Comparison of ENCODE assay signal across 17 mouse cellular contexts in the genomic region with DNA sequence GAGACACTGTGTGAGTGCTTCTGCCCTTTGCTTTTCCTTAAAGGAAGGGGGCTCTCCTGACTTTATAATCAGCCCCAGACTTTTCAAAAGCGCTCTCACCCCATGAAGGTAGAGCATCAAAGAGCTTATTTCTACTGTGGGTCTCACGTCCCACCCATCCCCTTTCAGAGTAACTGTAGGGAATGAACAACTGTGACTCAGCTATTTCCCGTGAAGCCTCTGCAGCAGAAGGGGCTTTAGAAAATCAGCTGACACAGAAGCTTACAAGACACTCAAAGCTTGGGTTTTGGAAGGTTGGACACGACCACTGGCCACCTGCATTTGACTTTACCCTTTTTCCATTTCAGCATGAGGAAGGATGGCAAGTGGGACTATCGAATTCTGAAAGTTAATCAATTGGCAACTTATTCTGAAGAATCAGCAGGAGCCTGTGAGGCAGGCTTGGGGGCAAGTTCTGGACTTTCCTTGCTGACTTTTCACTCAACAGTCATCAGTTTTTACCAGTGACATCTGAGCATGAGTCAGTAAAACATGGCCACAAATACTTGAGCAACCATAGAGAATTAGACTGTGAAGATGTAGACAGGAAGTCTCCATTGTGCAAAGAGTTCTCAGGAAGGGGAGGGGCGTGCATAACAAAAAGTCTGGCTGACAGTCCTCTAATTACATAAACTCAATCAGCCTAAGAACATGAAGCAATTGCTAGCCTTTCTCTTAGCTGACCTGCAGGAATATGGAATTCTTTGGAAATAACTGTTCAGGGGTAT. TPM values are rescaled to one million over a fixed set of nuclear protein-coding genes. Genes with fewer than 3 reads are reported as not detected.
A peak's percentile ranks its signal among the peaks of the same experiment; 100 is the strongest.
DNase-seq lines count a peak whose midpoint lies in the region; ATAC-seq and TF ChIP-seq lines count a peak whose summit lies in the region.
"Had no signal": no experiment of that assay in that cellular context is flagged by ENCODE, and none has a peak within 500 bp of the region (broad histone marks: within the 10 kb centered on the region; RNA-seq: fewer than 3 reads in every experiment).

No protein-coding gene starts in this region.

- peak; percentile 27 for DNase-seq in 3134 (ENCODE audit: extremely low read depth, insufficient read length, low spot score)
- DNase-seq in 3T3-L1 (ENCODE audit: low read depth, low spot score): peak; percentile 60
- peak; percentile 70 for DNase-seq in Muller cell, postnatal 12 days (ENCODE audit: inconsistent ontology term)
- DNase-seq in hindbrain, postnatal 0 days (ENCODE audit: low spot score): no peak
- DNase-seq in right cerebral cortex, adult 2 months (ENCODE audit: low spot score in 2 of 2): no peak
- DNase-seq: cerebellum, adult 11 months; heart, adult 2 months; heart, postnatal 10 days; kidney, adult 18-20 months; liver, postnatal 0 days; thymus, postnatal 25 days had no signal

- H3K9ac ChIP-seq in kidney, embryonic 16.5 days (replicated peaks; ENCODE audit: low read length): no peak overlapping the region
- H3K9ac ChIP-seq in hindbrain, postnatal 0 days (replicated peaks; ENCODE audit: low read length): no peak overlapping the region
- H3K9ac ChIP-seq: embryonic facial prominence, embryonic 15.5 days; hindbrain, embryonic 15.5 days; liver, postnatal 0 days had no signal

- H3K27ac ChIP-seq in kidney, embryonic 16.5 days (ENCODE audit: low read length): no peak overlapping the region
- H3K27ac ChIP-seq in hindbrain, postnatal 0 days: no peak overlapping the region
- H3K27ac ChIP-seq: embryonic facial prominence, embryonic 15.5 days; heart, adult 2 months; hindbrain, embryonic 15.5 days; left cerebral cortex, adult 2 months had no signal

- no peak for TF ChIP-seq CTCF in hindbrain, postnatal 0 days (IDR thresholded peaks at IDR 0.05; ENCODE audit: low read depth)

- no peak overlapping the region for H3K4me3 ChIP-seq in kidney, embryonic 16.5 days (ENCODE audit: low read length)
- H3K4me3 ChIP-seq in hindbrain, postnatal 0 days (ENCODE audit: low read length): no peak overlapping the region
- H3K4me3 ChIP-seq: embryonic facial prominence, embryonic 15.5 days; heart, adult 2 months; hindbrain, embryonic 15.5 days; left cerebral cortex, adult 2 months had no signal

- H3K4me2 ChIP-seq in kidney, embryonic 16.5 days (replicated peaks; ENCODE audit: low read depth, low read length): no peak overlapping the region
- H3K4me2 ChIP-seq in hindbrain, postnatal 0 days (ENCODE audit: low read depth, low read length): no peak overlapping the region
- H3K4me2 ChIP-seq: embryonic facial prominence, embryonic 15.5 days; hindbrain, embryonic 15.5 days had no signal

- no peaks in the 10 kb centered on the region for H3K4me1 ChIP-seq in kidney, embryonic 16.5 days (ENCODE audit: insufficient read depth, low read length)
- H3K4me1 ChIP-seq in hindbrain, postnatal 0 days (ENCODE audit: insufficient read depth, low read length): no peaks in the 10 kb centered on the region
- H3K4me1 ChIP-seq: embryonic facial prominence, embryonic 15.5 days; hindbrain, embryonic 15.5 days had no signal

- peak; percentile 2 to 9; a peak in 1 of 4 replicates for ATAC-seq in hematopoietic stem cell, adult 5-6 weeks (replicated peaks in 1 of 2; ENCODE audit: insufficient read depth in 1 of 2, low FRiP score in 2 of 2, low TSS enrichment in 1 of 2, low read depth in 1 of 2, poor library complexity in 2 of 2, severe bottlenecking in 2 of 2)
- ATAC-seq in kidney, embryonic 16.5 days (ENCODE audit: low FRiP score, low TSS enrichment): no peak
- ATAC-seq in hindbrain, postnatal 0 days: no peak
- ATAC-seq: forebrain, embryonic 14.5 days; liver, postnatal 0 days had no signal

- no peaks in the 10 kb centered on the region for H3K9me3 ChIP-seq in kidney, embryonic 16.5 days (ENCODE audit: low read length)
- H3K9me3 ChIP-seq in hindbrain, postnatal 0 days (ENCODE audit: low read length): no peaks in the 10 kb centered on the region
- H3K9me3 ChIP-seq: embryonic facial prominence, embryonic 15.5 days; hindbrain, embryonic 15.5 days had no signal

- no peaks in the 10 kb centered on the region for H3K27me3 ChIP-seq in kidney, embryonic 16.5 days (ENCODE audit: insufficient read depth, low read length)
- no peaks in the 10 kb centered on the region for H3K27me3 ChIP-seq in hindbrain, postnatal 0 days (ENCODE audit: insufficient read depth, low read length)
- H3K27me3 ChIP-seq: embryonic facial prominence, embryonic 15.5 days; hindbrain, embryonic 15.5 days had no signal

- H3K36me3 ChIP-seq in kidney, embryonic 16.5 days (ENCODE audit: insufficient read depth, low read length): no peaks in the 10 kb centered on the region
- no peaks in the 10 kb centered on the region for H3K36me3 ChIP-seq in hindbrain, postnatal 0 days (ENCODE audit: insufficient read depth, low read length)
- H3K36me3 ChIP-seq: embryonic facial prominence, embryonic 15.5 days; hindbrain, embryonic 15.5 days had no signal

- WGBS in kidney, embryonic 16.5 days: 64% methylated on average over 6 of the region's 6 CpGs
- WGBS in hindbrain, postnatal 0 days: 71% methylated on average over 6 of the region's 6 CpGs

RNA-seq across cellular contexts. Expression of a gene that starts 45.6 kb away (rescaled TPM):
- total RNA-seq in hematopoietic stem cell, adult 5-6 weeks (2017): 64.0 and 76.2 TPM in 2 replicates
- polyA plus RNA-seq in kidney, embryonic 16.5 days (2015; fragmentation: Nextera tagmentation; extraction: Ambion mirVana): 40.7 and 44.7 TPM in 2 replicates
- 69.6 and 69.7 TPM in 2 replicates for total RNA-seq in hindbrain, postnatal 0 days (2014; rRNA removed)
- polyA plus RNA-seq in hindbrain, postnatal 0 days (2015; fragmentation: Nextera tagmentation; extraction: Ambion mirVana): 103 TPM in 2 replicates

Comparison
In these comparisons a context has a peak if more than half of its experiments do, and no peak if none do; other contexts are left out.
1. DNase-seq: peak in 3134 (single experiment), 3T3-L1 (single experiment) and Muller cell, postnatal 12 days (single experiment); none in hindbrain, postnatal 0 days (single experiment) and right cerebral cortex, adult 2 months (0 of 2).
2. ATAC-seq: peak in hematopoietic stem cell, adult 5-6 weeks (2 of 2); none in kidney, embryonic 16.5 days (single experiment) and hindbrain, postnatal 0 days (single experiment).